Mouse (Mus musculus) ovary, postnatal 14 days (tissue): ENCODE measurements around the gene Borcs7.
"Not testable (repeated sequence)": the region's sequence is repeated elsewhere in the genome, so short reads cannot be mapped to it uniquely, and the experiment has no call there.

ENCODE experiments used
- DNase-seq: peaks from one replicate; pipeline ENCODE4 v3.0.0; 2022; ENCODE audit warnings: low spot score

The Borcs7 gene

DNA sequence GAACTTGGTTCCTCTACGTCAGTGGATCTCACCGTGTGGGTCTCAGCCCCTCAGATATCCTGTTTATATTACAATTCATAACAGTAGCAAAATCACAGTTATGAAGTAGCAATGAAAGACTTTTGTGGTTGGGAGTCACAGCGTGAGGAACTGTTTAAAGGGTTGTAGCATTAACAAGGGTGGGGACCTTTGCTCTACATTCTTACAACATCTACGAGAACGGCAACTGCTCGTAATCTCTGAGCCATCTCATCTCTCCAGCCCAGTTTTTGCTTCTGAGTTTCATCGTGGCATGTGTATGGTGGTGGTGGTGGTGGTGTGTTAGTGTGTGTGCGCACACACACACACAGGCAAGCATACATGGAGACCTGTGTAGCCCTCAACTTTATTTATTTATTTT, 24.5 kb downstream of the Borcs7 start:
- DNase-seq, result no peak

DNA sequence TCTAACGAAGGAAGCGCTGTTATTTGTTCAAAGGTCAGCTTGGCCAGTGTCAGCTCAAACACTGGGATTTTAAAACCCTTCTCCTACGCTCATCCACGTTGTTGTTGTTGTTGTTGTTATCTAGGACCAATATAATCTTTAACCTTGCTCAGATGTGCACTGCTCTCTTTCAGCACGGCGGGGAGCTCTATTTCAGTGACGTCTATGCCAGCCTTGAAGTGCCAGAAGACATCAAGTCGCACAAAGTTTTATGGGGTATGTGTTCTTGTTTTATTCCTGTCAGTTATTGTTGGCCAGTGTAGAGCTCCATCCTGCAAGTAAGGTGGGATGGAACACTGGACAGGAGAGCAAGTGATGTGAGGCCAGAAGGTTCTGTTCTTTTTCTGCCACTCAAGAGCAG, 25.3 kb downstream of the Borcs7 start:
- no peak for DNase-seq

DNA sequence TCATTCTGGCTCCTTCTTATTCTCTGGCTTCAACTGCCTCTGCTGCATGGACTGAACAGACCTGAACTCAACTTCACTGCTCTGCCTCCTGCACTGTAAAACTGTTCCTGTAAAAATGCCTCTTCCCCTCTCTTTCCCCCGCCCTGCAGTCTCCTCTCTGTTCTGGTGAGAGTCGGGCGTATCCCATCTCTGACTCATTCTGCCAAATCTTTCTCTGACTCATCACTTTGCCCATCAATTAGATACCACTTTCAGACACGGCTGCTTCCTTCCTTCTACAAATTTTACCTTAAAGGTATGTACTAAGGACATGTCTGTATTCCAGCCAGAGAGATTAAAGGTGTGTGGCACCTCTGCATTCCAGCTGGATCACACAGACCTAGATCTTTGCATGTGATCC, 28.4 kb downstream of the Borcs7 start:
- DNase-seq, result no peak

DNA sequence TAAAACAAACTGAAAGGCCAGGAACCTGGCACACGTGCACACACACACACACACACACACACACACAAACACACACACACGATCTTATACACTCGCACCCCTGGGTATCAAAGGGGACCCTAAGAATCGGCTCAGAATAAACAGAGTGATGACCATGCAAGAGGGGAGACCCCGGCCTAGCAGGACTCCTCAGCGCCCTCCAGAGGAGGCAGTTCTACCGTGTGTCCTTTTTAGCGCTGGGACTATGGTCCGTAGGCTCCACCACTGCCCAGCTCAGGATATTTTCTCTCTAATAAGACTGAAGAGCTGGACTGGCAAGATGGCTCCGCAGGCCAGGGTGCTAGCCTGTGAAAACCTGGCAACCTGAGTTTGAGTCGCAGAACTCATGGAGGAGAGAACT, 34.7 kb downstream of the Borcs7 start:
- no peak for DNase-seq

DNA sequence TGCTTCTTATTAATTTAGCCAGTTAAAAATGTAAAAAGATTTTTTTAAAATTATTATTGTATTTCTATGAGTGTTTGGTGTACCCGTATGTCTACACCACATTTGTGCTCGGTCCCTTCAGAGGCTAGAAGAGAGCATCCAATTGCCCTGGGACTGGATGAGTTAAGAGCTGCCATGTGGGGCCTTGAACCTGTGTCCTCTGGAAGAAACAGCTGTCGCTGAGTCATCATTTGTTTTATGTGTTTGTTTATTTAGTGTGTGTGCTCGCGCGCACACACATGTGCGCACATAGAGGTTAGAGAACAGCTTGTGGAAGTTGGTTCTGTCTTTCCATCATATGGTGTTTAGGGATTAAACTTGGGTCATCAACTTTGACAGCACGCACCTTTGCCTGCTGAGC, 36.4 kb downstream of the Borcs7 start:
- DNase-seq, result no peak

DNA sequence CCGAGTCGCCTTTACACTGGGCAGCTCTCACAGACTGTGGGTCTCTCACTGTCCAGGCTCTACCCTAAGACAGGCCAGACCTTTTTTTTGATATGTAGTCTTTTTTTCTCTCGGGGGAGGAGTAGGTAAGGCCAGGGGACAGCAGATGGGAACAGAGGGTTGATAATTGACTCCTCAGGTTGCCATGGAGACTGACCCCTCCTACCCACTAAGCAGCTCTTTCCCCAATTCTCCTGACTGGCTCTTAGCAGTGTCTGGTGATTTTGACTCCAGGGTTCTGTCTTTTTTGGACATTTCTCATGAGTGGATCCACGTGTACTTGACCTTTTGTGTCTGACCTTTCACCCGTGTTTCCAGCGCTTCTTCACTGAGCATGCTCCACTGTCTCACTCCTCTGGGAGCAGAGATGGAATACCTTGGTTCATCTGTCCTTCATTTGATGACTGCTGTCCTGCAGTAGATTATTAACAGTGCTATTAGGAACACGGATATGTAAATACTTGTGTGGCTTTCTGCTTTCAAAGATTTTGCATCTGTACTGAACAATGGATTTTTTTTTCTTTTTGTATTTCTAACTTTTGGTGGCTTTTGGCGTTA, 37.5 kb downstream of the Borcs7 start:
- DNase-seq, result no peak

DNA sequence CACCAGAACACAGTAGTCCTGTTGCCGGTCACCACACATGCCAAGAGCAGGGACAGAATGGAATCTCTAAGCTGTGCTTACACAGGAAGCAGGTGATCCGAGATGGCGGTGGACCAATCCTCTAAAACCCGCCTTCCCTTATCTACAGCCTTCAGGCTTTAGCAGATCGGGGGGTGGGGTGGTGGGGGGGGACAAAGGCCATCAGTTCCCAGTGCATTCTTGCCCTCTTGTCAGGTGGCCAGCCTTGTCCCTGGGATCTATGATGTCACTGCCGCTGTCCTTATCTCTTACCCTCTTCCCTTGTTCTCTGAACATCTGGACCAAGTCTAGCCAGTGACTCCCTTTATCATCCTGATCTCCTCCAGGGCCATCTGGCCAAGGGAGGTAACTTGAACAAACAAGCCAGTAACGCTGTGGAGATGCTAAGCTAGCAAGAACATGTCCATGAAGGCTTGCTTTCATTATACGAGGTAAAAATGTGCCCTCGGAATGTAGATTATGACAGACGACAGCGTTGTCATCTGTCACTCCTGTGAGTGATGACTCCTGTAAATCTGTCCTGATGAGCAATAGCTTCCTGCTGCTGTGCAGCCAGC, 38.3 kb downstream of the Borcs7 start:
- DNase-seq, result no peak

DNA sequence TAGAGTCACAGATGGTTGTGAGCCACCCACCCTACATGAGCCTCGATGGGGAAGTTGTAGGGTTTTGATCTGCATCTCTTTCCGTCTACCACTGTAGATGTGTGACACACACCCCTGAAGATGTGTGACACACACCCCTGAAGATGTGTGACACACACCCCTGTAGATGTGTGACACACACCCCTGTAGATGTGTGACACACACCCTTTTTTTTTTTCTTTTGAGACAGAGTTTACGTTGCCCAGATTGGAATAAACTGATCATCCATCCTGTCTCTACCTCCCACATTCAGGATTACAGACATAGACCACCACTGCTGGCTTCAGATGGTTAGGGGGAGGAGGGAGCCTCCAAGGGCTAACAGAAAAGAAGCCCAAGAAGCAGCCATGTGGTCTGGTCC, 39.2 kb downstream of the Borcs7 start:
- DNase-seq, result no peak

DNA sequence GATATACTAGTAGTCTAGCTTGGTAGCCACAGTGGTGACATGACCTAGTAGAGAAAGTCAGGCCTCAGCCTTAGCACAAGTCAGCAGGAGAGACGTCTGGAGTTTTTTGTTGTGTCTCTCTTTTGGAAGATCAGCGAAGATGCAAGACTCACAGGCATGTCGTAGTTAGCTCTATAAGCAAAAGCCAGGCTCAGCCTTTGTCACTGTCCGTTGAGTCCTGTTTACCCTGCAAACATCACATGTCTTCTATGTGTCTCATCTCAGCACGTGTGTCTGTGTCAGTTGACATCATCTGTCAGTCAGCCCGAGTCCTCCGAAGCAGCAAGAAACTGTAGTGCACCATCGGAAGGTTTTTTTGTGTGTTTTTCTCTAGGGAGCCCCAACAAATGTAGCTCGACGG, 41.6 kb downstream of the Borcs7 start:
- no peak for DNase-seq

DNA sequence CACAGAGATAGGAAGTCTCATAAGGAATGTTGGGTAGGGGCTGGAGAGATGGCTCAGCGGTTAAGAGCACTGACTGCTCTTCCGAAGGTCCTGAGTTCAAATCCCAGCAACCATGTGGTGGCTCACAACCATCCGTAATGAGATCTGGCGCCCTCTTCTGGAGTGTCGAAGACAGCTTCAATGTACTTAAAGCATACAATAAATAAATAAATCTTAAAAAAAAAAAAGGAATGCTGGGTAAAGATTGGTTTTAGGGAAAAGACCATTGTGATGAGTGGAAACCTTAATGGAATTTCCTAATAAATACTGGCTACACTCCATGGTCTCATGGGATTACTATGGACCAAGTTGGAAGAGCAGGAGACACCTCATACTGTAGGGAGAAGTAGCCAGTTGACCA, 43.0 kb downstream of the Borcs7 start:
- not testable (repeated sequence) for DNase-seq

DNA sequence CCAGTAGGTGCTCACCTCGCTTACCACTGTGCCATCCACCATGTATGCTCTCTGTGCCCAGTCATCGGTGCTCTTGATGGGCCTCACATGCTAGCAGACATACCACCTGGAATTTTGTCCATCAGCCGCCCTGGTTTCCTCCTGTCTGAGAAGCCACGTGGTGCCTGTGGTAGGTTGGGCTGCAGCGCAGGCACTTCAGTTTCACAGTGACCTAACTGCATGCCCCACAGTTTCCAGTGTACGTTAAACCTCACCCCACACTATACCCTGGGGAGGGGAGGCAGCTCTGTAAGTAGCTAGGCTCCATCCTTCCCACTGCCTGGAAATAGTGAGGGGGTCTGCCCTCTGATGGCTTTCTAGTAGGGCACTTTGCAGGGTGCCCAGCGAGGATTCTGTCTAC, 43.9 kb downstream of the Borcs7 start:
- no peak for DNase-seq

DNA sequence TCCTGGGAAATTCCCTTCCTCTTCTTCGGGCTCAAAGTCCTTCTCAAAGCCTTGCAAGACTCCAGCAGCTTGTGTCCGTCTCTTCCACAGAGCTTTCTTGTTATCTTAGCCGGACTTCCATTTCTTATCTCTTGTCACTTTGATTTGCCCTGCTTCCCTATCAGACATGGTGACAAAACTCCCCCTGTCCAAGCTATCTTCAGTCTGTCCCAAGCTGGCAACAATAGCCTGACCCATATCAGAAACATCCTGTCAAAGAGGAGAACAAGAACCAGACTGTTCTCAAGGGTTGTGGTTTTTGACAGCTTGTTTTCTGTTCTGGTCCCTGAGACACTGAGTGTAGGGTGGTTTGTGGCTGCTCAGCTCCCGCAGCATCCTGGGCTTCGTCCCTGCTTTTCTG, 45.5 kb downstream of the Borcs7 start:
- DNase-seq, result no peak

DNA sequence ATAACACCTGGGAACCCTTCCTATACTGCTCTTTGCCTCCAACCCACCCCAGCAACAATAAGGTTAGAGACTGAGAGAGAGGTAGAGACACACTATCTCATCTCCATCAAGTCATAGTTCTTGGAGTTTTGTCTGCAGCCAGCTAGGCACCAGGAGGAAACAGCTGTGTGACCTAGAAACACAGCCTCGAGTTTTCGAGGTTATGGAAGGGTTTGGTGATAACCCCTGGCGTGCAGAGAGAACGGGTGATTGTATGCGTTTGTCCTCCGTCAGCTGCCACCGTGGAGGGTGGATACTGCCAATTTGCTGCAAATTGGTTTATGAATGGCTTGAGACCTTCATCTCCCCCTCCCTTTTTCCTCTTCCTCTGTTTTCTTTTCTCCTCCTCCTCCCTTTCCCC, 47.4 kb downstream of the Borcs7 start:
- no peak for DNase-seq

DNA sequence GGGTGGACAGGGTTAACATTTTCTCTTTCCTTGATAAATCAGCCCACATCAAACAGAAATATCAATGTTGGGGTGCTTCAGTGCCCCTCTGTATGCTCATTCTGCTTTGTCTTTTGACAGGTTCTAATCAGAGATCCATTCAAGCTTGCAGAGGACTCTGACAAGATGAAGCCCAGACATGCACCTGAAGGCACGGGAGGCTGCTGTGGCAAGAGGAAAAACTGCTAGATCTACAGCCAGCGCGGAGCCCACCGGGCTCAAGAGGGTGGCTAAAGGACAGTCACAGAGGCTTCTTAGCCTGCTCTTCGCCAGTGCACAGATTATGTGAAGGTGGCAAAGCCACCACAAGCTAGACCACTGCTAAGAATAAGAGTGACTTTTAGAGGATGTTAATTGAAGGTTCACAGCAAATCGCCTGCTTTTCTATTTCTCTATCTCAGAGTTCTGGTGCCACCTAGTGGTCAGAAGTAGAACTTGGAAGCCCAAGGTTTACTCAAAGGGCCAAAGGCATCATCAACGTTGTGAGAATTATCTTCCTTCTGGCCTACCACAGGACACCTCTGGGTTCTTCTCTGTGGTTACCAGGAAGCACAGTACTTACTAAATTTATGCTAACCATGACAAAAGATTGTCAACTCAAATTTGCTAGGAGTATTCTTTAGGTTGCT, 50.8 kb downstream of the Borcs7 start:
- DNase-seq, result peak; percentile 72

DNA sequence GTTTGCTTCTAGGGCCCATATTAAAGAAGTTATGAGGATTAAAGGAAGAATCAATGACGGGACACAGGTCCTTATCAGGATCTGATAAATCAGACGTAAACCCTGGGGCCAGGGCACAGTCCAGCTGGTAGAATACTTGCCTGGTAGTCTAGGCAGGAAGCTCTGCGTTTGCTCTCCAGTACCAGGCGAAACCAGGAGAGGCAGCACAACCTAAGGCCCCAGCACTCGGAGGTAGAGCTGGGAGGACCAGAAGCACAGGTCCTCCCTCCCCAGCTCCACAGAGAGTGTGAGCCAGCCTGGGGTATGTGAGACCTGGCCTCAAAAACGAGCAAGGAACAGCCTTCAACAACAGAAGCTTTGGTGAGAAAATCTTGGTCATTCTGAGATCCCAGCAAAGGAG, 51.9 kb downstream of the Borcs7 start:
- no peak for DNase-seq

DNA sequence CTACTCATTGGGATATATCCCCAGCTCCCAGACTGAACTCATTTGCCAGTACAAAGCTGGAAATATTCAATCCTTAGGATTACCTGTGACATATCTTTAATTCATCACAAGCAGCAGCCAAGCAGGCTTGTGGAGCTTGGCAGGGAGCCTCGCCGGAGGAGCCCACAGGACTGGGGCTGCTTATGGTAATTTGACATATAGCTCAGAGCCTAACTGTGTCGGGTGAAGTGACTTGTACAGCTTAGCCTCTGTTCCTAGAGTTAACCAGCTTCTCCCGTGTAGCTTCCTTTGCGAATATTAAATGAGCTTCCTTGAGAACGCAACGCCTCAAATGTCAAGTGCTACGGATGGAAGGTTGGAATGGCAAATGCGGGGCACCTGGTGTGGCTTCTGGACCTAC, 55.0 kb downstream of the Borcs7 start:
- no peak for DNase-seq

DNA sequence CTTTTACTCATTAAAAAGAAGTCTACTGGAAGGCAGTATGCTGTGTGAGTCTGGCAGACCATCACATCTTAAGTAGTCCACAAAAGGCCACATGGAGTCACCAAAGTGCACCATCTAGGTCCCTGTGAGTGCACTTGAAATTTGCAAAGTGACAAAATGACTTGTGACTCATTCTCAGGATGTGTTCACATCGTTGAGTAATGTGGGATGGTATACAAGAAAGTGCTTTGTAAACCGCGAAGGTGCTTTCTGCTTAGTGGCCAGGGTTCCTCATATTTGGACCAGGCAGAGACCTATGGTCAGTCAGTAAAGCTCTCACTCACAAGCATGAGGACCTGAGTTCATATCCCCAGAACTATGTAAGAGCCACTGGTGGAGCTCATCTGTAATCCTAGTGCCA, 58.1 kb downstream of the Borcs7 start:
- DNase-seq, result no peak

DNA sequence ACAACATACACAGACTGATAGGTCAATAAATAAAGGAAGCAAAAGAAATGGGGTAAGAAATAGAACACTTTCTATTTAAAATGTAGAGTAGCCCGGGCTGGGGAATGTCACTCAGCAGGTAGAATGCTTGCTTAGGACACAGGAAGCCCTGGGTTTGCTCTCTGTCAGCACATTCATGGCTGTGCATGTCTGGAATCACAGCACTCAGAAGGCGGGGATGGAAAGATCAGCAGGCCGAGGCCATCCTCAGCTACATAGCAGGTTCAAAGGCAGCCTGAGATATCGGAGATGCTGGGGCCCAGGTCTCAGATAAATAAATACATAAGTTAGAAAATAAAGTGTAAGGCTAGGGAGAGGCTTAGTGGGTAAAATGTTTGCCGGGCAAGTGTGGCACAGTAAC, 62.5 kb downstream of the Borcs7 start:
- DNase-seq, result no peak
